Mouse (Mus musculus): ENCODE results near the gene Ptgir.

Gene Ptgir

DNA sequence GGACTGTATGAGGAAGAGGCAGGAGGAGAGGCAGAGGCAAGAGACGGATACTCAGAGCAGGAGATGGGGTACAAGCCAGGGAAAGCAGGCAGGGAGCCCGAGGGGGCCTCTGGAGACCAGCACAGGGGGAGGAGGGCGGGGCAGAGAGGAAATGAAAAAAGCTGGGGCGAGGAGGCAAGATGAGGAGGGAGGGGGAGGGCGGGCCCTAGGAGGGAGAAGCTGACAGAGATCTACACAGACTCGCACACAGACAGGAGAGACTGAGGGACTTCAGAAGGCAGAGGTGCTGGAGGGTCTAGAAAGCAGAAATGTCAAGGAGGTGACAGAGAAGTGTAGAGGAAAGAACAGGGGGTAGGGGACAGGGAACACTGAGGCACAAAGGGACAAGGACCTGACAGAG, at the start of gene Ptgir:
Gene Ptgir (plus strand): TSS at position 210 of the 400 bp plus-strand sequence.
- DNase-seq = peak; percentile 54

DNA sequence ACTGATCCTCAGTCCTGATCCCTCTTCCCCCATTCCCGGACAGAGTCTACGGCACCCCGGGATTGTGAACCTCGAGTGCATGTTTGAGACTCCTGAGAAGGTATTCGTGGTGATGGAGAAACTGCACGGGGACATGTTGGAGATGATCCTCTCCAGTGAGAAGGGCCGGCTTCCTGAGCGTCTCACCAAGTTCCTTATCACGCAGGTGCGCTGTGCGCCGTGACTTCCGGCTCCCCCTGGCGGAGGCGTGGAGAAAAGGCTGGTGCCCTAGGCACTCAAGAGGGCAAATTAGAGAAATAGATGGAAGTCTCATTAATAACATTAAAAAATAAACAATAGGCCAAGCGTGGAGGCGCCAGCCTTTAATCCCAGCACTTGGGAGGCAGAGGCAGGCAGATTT, 48.0 kb upstream of the Ptgir start:
- DNase-seq = peak; percentile 68

DNA sequence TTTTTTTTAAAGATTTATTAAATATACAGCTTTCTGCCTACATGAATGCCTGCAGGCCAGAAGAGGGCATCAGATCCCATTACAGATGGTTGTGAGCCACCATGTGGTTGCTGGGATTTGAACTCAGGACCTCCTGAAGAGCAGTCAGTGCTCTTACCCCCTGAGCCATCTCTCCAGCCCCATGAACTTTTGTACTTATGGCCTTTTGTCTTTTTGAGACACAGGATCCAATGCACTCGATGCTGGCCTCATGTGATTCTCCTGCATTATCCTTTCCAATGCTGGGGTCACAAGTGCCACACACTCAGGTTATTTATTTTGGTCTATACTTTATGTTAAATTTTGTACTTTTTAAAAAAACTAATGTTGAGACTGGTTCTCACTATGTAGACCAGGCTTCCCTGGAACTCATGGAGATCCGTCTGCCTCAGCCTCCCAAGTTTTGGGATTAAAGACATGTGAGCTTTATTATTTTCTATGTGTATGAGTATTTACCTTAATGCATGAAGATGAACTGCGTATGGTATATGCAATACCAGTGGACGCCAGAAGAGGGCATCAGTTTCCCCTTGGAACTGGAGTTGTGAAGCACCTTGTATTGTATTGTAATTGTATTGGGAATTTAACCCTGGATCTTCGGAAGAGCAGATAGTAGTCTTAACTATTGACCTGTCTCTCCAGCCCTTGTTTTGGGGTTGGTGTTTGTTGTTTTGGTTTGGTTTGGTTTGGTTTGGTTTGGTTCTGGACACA, 46.2 kb upstream of the Ptgir start:
- DNase-seq = peak; percentile 69

DNA sequence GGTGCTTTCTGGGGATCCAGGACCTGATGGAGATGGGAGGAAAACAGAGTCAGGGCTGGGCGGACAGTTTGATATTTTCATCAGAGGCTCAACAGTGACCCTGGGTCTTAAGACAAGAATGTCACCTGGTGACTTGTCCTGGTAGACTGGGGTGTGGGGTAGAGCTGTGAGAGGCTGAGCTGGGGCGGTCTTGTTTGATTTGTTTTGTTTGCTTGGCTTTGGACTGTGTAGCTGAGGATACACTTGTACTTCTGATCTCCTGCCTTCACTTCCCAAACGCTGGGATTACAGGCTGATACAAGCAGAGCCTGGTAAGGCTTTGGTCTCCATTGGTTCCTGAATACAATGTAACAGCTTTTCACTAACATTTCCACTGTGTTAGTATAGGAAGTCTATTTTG, 38.8 kb upstream of the Ptgir start:
- no peak for DNase-seq

DNA sequence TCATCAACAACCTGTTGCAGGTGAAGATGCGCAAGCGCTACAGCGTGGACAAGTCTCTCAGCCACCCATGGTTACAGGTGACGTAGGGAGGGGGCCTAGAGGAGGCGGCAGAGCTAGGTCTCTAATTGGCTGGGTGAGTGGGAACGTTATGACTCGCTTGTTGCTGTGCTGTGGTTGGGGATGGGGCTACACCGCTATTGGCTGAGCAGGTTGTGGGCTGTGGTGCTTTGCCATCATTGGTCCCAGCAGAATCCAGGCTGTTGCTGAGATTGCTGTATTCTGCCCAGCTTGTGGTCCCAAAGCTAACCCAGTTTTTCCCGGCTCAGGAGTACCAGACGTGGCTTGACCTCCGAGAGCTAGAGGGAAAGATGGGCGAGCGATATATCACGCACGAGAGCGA, 36.8 kb upstream of the Ptgir start:
- no peak for DNase-seq

DNA sequence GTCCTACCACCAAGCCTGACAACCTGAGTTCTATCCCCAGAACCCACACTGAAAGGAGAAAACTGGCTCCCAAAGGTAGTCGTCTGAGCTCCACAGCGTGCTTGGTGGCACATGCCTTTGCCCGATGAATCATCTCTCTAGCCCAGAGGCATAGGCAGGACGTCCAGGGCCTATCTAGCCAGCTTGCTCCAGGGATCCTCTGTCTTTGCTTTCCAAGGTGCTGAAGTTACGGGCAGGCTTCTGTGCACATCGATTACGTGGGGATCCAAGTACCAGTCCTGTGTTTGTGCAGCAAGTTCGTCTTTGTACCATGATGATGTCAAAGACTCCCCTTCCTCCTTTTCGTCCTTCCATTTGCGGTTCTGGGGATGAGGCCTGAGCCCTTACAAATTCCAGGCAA, 34.7 kb upstream of the Ptgir start:
- DNase-seq = no peak

DNA sequence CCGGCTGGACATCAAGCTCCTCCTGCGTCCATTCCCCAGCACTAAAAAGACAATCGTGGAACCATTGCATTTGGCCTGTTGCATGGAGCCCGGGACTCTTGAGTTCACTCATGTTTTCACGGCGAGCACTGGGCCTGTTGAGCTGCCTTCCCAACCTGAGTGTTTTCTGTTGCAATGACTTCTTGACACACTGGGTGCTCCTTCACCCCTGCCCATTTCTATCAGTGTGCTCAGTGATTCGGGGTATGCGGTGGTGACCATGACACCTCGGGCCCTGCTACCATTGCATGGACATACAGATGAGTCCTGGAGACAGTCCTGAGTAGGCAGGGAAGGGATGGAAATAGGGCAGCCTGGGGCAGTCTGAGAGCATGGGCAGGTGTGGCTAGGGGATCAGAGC, 33.8 kb upstream of the Ptgir start:
- no peak for DNase-seq

DNA sequence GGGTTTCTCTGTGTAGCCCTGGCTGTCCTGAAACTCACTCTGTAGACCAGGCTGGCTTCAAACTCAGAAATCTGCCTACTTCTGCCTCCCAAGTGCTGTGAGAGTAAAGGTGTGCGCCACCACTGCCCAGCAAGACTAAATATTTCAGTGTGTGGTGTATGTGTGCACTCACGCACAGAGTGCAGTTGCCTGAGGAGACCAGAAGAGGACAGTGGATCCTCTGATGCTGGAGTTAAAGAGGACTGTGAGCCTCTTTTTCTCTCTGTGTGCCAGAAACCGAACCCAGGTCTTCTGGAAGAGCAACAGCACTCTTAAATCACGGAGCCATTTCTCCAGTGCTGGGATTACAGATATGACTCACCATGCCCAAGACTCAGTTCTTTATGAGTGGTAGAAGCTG, 32.9 kb upstream of the Ptgir start:
- no peak for DNase-seq

DNA sequence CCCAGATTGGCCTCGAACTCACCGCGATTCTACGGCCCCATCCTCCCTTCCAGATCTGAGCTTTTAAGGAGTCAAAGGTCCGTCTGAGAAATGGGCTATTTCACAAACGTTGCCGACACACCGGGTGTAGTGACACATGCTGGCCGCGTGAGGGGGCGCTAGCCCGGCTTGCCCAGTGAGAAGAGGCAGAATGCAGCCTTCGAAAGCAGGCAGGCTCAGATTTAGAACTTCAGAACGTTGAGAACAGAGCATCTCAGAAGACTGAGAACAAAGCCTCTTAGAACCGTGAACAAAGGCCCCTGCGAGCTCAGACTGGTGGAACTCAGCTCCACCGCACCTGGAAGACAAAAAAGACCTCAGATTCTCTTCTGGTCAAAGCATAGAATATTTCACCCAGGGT, 32.1 kb upstream of the Ptgir start:
- DNase-seq = peak; percentile 81

DNA sequence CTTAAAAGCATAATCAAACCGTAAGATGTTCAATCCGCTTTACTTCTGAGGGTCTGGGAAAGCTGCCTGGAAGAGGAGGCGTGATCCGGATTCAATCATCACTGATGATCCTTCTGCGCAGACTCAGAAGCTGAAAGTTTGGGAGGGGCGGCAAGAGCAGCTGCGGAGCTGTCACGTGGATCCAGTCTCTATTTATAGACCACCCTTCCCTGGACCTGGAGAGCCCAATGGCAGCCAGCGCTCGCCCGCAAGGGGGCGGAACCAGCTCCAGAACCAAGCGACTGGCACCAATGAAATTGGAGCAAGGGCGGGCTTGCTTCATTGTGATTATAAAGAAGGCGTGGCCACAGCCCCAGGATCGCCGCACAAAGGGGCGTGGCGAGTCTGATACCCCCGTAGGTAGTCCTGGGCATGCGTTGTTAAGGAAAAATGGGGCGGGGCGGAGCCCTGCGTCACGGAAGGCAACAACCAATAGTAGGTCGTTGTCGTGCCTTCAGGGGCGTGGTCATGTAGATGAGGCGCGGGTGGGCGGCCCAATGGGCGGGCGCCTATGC, 31.5 kb upstream of the Ptgir start:
- DNase-seq = peak; percentile 99

DNA sequence AGATGAGACGGTGACA, 31.2 kb upstream of the Ptgir start, which contains the start of gene Dact3:
Gene Dact3 (plus strand): TSS at position 8 of the 16 bp plus-strand sequence.
- no peak for DNase-seq

DNA sequence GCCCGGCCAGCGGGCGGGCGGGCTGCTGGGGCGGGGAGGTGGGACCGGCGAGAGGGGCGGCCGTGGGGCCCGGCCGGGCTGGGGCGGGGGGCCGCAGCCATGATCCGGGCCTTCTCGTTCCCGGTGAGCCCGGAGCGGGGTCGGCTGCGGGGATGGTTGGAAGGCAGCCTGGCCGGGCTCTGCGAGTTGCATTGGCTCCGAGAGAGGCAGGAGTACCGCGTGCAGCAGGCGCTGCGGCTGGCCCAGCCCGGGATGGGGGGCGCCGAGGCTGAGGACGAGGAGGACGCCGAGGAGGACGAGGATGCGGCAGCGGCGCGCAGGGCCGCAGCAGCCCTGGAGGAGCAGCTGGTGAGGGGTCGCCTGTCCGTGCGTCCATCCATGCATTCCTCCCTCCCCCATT, 31.0 kb upstream of the Ptgir start:
- no peak for DNase-seq

DNA sequence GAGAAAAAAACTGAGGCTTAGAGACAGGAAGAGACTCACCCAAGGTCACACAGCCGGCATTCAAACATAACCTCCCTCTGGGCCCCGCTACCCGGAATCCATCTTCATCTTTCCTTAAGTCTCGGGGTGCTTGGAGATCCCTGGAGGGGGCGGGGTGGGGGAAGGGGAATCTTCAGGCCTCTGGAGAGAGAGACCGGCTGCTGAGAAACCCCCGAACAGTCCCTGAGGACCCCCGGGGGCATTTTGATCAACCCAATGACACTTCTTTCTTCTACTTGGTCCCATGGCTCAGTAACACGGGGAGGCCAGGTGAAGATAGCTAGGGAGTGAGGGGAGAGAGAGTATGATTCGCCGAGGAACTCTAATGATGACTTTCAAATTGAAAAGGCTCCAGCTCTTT, 30.3 kb upstream of the Ptgir start:
- no peak for DNase-seq

DNA sequence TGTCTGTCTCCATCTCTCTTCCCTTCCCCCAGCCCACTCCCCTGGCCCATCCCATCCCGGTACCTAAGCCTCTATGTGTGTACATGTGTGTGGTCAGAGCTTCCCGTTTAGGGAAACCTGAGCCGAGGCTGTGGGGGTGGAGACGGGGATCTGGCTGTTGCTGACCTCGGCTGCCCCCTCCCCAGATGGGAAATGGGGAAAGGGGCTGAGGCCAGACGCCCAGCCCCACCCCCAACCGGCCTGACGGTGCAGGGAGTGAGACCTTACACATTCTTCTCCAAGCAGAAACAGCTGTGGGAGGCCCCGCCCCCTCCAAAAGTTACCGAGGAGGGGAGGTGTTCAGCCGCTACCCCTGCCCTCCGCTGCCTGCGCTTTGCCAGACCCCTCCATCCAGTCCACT, 29.7 kb upstream of the Ptgir start:
- peak; percentile 29 for DNase-seq

DNA sequence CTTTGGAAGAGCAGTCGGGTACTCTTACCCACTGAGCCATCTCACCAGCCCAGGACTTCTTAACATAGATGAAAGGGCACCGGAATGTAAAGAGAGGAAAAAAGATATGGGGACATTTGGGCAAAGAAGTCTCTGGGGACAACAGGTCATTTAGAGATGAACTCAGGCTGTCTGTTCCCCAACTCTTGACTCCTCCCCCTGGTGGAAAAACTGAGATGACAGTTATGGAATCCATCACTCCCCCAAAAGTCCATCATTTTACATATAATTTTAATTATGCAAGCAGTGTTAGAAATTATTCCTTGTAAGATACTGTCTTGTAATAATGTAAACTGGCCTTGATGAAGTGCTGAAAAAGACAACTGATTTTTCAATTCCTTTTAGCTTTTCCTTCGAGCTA, 28.6 kb upstream of the Ptgir start:
- DNase-seq = no peak

DNA sequence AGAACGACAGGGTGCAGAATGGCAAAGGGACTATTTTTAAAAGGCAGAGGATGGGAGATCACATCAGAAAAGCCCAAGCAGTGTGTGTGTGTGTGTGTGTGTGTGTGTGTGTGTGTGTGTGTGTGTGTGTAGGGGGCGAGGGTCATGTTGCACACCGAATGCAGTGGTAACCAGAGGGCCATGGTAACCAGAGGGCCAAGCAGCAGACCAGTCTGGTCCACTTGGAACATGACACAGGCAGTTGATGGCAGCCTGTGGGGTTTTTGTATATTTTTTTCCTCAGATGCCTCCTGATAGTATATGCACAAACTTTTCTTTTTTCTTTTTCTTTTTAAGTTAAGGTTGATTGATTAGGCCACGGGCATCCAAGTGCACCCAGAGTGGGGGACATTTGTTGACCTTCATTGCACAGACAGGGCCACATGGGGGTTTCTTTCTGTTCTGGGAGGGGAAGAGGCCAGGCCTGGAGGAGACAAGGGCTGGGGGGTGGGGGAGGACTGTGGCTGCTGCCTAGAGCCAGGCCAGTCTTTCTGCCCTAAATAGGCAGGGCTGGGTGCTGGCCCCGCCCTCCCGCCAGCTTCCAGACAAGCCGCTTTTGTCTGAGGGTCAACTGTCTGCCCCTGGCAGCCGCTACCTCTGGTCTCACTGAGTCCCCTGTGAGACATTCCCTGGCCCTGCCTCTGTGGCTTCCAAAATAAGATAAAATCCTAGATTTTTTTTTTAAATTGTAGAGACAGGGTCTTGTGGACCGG, 26.3 kb upstream of the Ptgir start:
- DNase-seq = no peak

DNA sequence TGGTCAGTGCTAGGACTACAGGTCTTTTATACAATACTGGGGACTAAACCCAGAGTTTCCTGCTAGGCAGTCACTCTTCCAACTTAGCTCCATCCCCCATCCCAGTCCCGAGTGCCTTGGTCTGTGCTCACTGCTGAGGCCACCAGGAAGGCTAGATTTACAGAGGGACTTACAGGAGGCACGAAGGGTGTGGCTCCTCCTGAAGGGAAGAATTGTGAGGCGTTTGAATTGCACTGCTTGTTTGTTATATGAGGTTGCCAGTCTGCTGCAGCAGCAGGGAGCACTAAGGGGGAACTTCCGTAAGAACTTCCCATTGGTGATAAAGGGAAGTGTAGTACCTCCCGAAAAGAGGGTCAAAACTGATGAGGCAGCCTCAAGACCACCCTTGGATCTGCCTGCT, 25.7 kb upstream of the Ptgir start:
- DNase-seq = no peak

DNA sequence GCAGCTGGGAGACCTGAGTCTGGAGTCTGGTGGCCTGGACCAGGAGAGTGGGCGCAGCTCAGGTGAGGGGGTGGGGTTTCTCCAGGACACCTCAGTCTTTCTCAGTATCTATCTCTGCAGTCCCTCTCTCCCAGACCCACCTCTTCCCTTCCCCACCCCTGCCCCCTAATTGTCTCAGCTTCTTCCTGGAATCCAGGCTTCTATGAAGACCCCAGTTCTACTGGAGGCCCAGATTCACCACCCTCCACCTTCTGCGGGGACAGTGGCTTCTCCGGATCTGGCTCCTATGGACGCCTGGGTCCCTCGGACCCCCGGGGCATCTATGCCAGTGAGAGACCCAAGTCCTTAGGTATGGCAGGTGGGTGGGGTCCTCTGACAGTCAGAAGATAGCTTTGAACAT, 23.1 kb upstream of the Ptgir start:
- DNase-seq = no peak

DNA sequence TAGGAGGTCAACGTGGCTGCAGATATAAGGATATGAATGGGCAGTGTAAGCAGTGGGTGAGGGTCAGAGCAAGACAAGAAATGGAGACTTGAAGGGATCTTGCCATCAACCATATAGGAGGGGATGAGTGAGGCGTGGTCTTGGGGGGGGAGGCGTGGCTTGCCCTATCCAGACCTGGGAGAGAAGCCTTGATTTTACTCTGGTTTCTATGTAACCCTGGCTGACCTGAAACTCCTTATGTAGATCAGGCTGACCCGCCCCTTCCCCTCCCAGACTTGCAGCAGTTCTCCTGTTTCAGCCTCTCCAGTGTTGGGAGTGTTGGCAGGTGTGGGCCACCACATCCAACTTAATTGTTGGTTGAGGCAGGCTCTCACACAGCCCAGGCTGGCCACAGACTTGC, 22.0 kb upstream of the Ptgir start:
- no peak for DNase-seq

DNA sequence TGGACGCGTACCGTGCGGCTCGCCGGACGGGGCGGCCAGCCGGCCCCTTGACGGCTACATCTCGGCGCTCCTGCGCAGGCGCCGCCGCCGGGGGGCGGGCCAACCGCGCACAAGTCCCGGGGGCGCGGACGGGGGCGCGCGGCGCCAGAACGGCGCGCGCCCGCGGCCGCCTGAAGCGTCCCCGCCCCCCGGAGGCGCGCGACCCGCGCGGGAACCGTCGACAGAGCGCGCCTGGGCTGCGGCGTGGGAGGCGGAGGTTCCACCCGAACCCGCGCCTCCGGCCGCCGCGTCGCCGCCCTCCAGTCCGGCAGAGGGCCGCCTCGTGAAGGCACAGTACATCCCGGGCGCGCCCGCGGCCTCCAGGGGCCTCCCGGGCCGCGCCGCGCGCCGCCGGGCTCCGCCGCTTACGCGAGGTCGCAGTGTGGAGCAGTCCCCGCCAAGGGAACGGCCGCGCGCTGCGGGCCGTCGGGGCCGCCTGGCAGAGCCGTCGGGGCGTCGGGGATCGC, 21.0 kb upstream of the Ptgir start:
- DNase-seq = no peak

DNA sequence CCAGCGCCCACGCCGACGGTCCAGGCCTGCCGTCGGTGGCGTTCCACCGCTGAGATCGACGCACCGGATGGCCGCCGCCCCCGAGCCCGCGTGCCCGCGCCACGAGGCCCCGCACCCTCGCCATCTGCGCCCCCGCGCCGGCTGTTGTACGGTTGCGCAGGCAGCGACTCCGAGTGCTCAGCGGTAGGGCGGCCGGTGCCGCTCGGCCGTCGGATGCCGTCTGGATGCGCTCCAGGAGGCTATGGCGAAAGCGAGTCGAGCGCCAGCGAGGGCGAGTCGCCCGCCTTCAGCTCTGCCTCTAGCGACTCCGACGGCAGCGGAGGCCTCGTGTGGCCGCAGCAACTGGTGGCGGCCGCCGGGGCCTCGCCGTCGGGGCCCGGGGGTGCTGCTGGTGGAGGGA, 20.4 kb upstream of the Ptgir start:
- no peak for DNase-seq

DNA sequence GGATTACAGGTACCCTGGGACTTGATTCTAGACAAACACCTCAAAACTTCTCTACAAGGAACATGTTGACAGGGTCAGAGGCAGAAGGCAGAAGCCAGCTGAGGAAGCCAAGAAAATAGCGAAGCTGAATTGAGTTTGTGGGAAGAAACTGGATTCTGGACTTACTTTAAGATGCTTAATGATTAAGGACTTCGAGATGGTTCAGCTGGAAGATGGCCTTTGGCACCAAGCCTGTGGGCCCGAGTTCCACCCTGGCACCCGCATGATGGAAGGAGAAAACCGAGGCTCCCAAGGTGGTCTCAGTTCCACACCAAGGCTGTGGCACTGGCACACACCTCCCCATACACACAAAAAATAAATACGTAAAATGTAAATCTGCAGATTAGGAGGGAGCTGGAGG, 15.8 kb upstream of the Ptgir start:
- no peak for DNase-seq

DNA sequence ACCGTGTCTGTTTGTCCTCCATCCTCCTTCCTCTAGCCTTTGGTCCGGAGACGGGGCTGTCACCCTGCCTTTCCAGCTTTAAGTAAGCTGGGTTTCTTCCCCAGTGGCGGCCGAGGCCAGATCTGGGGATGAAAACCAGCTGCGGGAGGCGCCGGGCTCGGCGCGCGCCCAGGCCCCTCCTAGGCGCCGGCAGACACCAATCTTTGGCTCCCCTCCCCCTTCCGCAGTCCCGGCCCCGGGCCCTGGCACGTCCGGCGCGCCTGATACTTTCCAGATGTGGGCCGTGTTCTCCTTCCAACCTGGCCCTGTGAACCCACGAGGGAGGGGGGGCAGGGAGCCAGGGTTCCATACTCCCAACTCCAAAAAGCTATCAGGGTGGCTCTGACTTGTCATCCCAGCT, 15.3 kb upstream of the Ptgir start:
- DNase-seq = no peak

DNA sequence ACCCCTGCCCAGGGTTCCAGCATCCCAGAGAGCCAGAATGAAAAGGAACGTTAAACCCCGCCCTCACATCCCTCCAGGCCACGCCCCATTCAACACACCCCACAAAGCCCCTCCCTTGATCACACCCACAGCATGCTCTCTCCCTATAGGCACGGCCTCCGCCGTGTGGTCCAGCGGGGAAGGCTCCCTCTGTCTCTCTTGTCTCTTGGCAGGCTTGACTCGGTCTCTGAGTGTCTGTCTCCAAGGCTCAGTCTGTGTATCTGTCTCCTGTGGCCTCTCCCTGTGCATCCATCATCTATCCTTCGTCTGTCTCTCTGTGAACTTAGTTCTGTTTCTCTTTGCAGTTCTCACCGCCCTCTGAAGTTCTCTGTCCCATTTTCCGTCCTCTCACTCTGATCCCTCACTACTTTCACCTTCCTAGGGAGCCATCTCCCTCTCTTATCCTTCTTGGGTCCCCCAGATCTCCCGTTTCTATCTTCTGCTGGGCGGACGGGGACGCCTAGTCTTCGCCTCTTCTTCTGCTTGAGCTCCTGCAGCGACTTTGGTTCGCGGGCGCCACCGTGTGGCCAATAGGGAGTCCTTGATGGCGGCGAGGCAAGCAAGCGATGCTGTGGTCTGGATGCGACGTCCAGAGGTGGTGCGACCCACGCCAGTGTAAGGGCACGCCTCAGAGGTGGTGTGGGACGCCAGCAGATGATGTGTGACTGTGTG, 14.5 kb upstream of the Ptgir start, which contains the start of gene Gng8:
Gene Gng8 (plus strand): TSS at position 146 of the 711 bp plus-strand sequence.
- DNase-seq = peak; percentile 83
